Mouse (Mus musculus): ENCODE data around the gene Nat8f4. TPM values are rescaled to one million over a fixed set of nuclear protein-coding genes. Genes with fewer than 3 reads are reported as not detected.
"Not testable (repeated sequence)": the region's sequence is repeated elsewhere in the genome, so short reads cannot be mapped to it uniquely, and the experiment has no call there.

Gene Nat8f4
- polyA plus RNA-seq, 1 experiment from 2014 or later: 4.6 TPM

- not testable (repeated sequence) for H3K36me3 ChIP-seq (ENCODE audit: control insufficient read depth, insufficient read depth, low read length); H3K4me3 ChIP-seq (ENCODE audit: low read depth, low read length); H3K27ac ChIP-seq (ENCODE audit: low read depth, low read length); ATAC-seq (ENCODE audit: low read depth); H3K4me1 ChIP-seq (ENCODE audit: control insufficient read depth, insufficient read depth, low read length); H3K9me3 ChIP-seq (ENCODE audit: control insufficient read depth, low read length); H3K9ac ChIP-seq (replicated peaks; ENCODE audit: low read depth, low read length); H3K27me3 ChIP-seq (ENCODE audit: control insufficient read depth, insufficient read depth, low read length); H3K4me2 ChIP-seq (ENCODE audit: low read depth, low read length)
- WGBS: 92% methylated on average over 9 of the region's 9 CpGs
Observed at GRCm38 (mm10) chr6:85883246-85883645, 21.4 kb downstream of the Nat8f4 start.

- not testable (repeated sequence) for H3K36me3 ChIP-seq (ENCODE audit: control insufficient read depth, insufficient read depth, low read length); ATAC-seq (ENCODE audit: low read depth)
- WGBS: 91% methylated on average over 5 of the region's 5 CpGs
Observed at GRCm38 (mm10) chr6:85869006-85869405, 35.7 kb downstream of the Nat8f4 start, which contains the start of gene Nat8f2. Nat8f2 (minus strand) TSS chr6:85869158.

GRCm38 (mm10) chr6:85867726-85868690 is 36.7 kb downstream of the Nat8f4 start:
- no peaks in the 10 kb centered on the region for H3K9me3 ChIP-seq (ENCODE audit: control insufficient read depth, low read length)
- no peak overlapping the region for H3K9ac ChIP-seq (replicated peaks; ENCODE audit: low read depth, low read length)
- H3K27me3 ChIP-seq (ENCODE audit: control insufficient read depth, insufficient read depth, low read length): no peaks in the 10 kb centered on the region
- WGBS: 88% methylated on average over 8 of the region's 8 CpGs
- H3K4me2 ChIP-seq (ENCODE audit: low read depth, low read length): no peak overlapping the region
- H3K36me3 ChIP-seq (ENCODE audit: control insufficient read depth, insufficient read depth, low read length): no peaks in the 10 kb centered on the region
- no peak overlapping the region for H3K27ac ChIP-seq (ENCODE audit: low read depth, low read length)
- no peaks in the 10 kb centered on the region for H3K4me1 ChIP-seq (ENCODE audit: control insufficient read depth, insufficient read depth, low read length)
- H3K4me3 ChIP-seq (ENCODE audit: low read depth, low read length): no peak overlapping the region
- no peak for ATAC-seq (ENCODE audit: low read depth)

More at GRCm38 (mm10) chr6:85869006-85869405, 35.7 kb downstream of the Nat8f4 start, which contains the start of gene Nat8f2:
- not testable (repeated sequence) for H3K27me3 ChIP-seq (ENCODE audit: control insufficient read depth, insufficient read depth, low read length); H3K9ac ChIP-seq (replicated peaks; ENCODE audit: low read depth, low read length); H3K27ac ChIP-seq (ENCODE audit: low read depth, low read length); H3K4me2 ChIP-seq (ENCODE audit: low read depth, low read length); H3K9me3 ChIP-seq (ENCODE audit: control insufficient read depth, low read length); H3K4me3 ChIP-seq (ENCODE audit: low read depth, low read length); H3K4me1 ChIP-seq (ENCODE audit: control insufficient read depth, insufficient read depth, low read length)

GRCm38 (mm10) chr6:85866995-85867394 is 37.7 kb downstream of the Nat8f4 start:
- not testable (repeated sequence) for H3K4me1 ChIP-seq (ENCODE audit: control insufficient read depth, insufficient read depth, low read length); H3K27ac ChIP-seq (ENCODE audit: low read depth, low read length); H3K9me3 ChIP-seq (ENCODE audit: control insufficient read depth, low read length); ATAC-seq (ENCODE audit: low read depth); H3K9ac ChIP-seq (replicated peaks; ENCODE audit: low read depth, low read length); H3K27me3 ChIP-seq (ENCODE audit: control insufficient read depth, insufficient read depth, low read length); H3K36me3 ChIP-seq (ENCODE audit: control insufficient read depth, insufficient read depth, low read length); H3K4me3 ChIP-seq (ENCODE audit: low read depth, low read length); H3K4me2 ChIP-seq (ENCODE audit: low read depth, low read length)
- WGBS: 81% methylated on average over 1 of the region's 1 CpGs

- not testable (repeated sequence) for H3K4me1 ChIP-seq (ENCODE audit: control insufficient read depth, insufficient read depth, low read length); H3K4me2 ChIP-seq (ENCODE audit: low read depth, low read length); ATAC-seq (ENCODE audit: low read depth); H3K27me3 ChIP-seq (ENCODE audit: control insufficient read depth, insufficient read depth, low read length); H3K27ac ChIP-seq (ENCODE audit: low read depth, low read length); H3K4me3 ChIP-seq (ENCODE audit: low read depth, low read length); H3K36me3 ChIP-seq (ENCODE audit: control insufficient read depth, insufficient read depth, low read length); H3K9me3 ChIP-seq (ENCODE audit: control insufficient read depth, low read length); H3K9ac ChIP-seq (replicated peaks; ENCODE audit: low read depth, low read length)
- 87% methylated on average over 3 of the region's 3 CpGs for WGBS
Observed at GRCm38 (mm10) chr6:85866166-85866565, 38.5 kb downstream of the Nat8f4 start.

- H3K4me1 ChIP-seq (ENCODE audit: control insufficient read depth, insufficient read depth, low read length); H3K9me3 ChIP-seq (ENCODE audit: control insufficient read depth, low read length); H3K9ac ChIP-seq (replicated peaks; ENCODE audit: low read depth, low read length); H3K27me3 ChIP-seq (ENCODE audit: control insufficient read depth, insufficient read depth, low read length); H3K27ac ChIP-seq (ENCODE audit: low read depth, low read length); H3K4me3 ChIP-seq (ENCODE audit: low read depth, low read length); H3K36me3 ChIP-seq (ENCODE audit: control insufficient read depth, insufficient read depth, low read length); ATAC-seq (ENCODE audit: low read depth); H3K4me2 ChIP-seq (ENCODE audit: low read depth, low read length): not testable (repeated sequence)
- WGBS: 58% methylated on average over 6 of the region's 7 CpGs
Observed at GRCm38 (mm10) chr6:85864900-85865639, 39.6 kb downstream of the Nat8f4 start.

GRCm38 (mm10) chr6:85863840-85864239 is 40.8 kb downstream of the Nat8f4 start:
- H3K9ac ChIP-seq (replicated peaks; ENCODE audit: low read depth, low read length): no peak overlapping the region
- no peak for ATAC-seq (ENCODE audit: low read depth)
- H3K4me2 ChIP-seq (ENCODE audit: low read depth, low read length): no peak overlapping the region
- H3K27ac ChIP-seq (ENCODE audit: low read depth, low read length): no peak overlapping the region
- no peaks in the 10 kb centered on the region for H3K27me3 ChIP-seq (ENCODE audit: control insufficient read depth, insufficient read depth, low read length)
- H3K9me3 ChIP-seq (ENCODE audit: control insufficient read depth, low read length): no peaks in the 10 kb centered on the region
- H3K36me3 ChIP-seq (ENCODE audit: control insufficient read depth, insufficient read depth, low read length): no peaks in the 10 kb centered on the region
- H3K4me1 ChIP-seq (ENCODE audit: control insufficient read depth, insufficient read depth, low read length): no peaks in the 10 kb centered on the region
- H3K4me3 ChIP-seq (ENCODE audit: low read depth, low read length): no peak overlapping the region
- WGBS: 98% methylated on average over 2 of the region's 2 CpGs

- no peak overlapping the region for H3K4me3 ChIP-seq (ENCODE audit: low read depth, low read length)
- WGBS: 90% methylated on average over 2 of the region's 2 CpGs
Observed at GRCm38 (mm10) chr6:85863136-85863535, 41.5 kb downstream of the Nat8f4 start.

GRCm38 (mm10) chr6:85862565-85862964 is 42.1 kb downstream of the Nat8f4 start:
- WGBS: 83% methylated on average over 3 of the region's 3 CpGs
- Histone ChIP-seq H3K9me3 (ENCODE audit: control insufficient read depth, low read length) (no peaks in the 10 kb centered on the region), H3K27me3 (ENCODE audit: control insufficient read depth, insufficient read depth, low read length) (no peaks in the 10 kb centered on the region), H3K4me3 (ENCODE audit: low read depth, low read length) (no peak overlapping the region), H3K36me3 (ENCODE audit: control insufficient read depth, insufficient read depth, low read length) (no peaks in the 10 kb centered on the region), H3K4me1 (ENCODE audit: control insufficient read depth, insufficient read depth, low read length) (no peaks in the 10 kb centered on the region), H3K9ac (replicated peaks; ENCODE audit: low read depth, low read length) (no peak overlapping the region), H3K27ac (ENCODE audit: low read depth, low read length) (no peak overlapping the region), H3K4me2 (ENCODE audit: low read depth, low read length) (no peak overlapping the region)
- ATAC-seq (ENCODE audit: low read depth): no peak

More at GRCm38 (mm10) chr6:85863136-85863535, 41.5 kb downstream of the Nat8f4 start:
- Histone ChIP-seq H3K27me3 (ENCODE audit: control insufficient read depth, insufficient read depth, low read length) (no peaks in the 10 kb centered on the region), H3K4me1 (ENCODE audit: control insufficient read depth, insufficient read depth, low read length) (no peaks in the 10 kb centered on the region), H3K9me3 (ENCODE audit: control insufficient read depth, low read length) (no peaks in the 10 kb centered on the region), H3K4me2 (ENCODE audit: low read depth, low read length) (no peak overlapping the region), H3K9ac (replicated peaks; ENCODE audit: low read depth, low read length) (no peak overlapping the region), H3K27ac (ENCODE audit: low read depth, low read length) (no peak overlapping the region), H3K36me3 (ENCODE audit: control insufficient read depth, insufficient read depth, low read length) (no peaks in the 10 kb centered on the region)
- no peak for ATAC-seq (ENCODE audit: low read depth)
